Mouse (Mus musculus): ENCODE data around the gene Ntm. TPM values are rescaled to one million over a fixed set of nuclear protein-coding genes. Genes with fewer than 3 reads are reported as not detected.

Ntm gene
- 0.06 and 0.40 TPM in 2 replicates for polyA plus RNA-seq (2012; rRNA removed)

GRCm38 (mm10) chr9:29962978-29963377 lies at the start of gene Ntm:
Gene Ntm, minus strand, starts transcription at chr9:29963141.

All from stomach, adult 2 months (tissue).